Mouse (Mus musculus) myocyte (in vitro differentiated cells): ENCODE results near the gene Ccr9. TPM values are rescaled to one million over a fixed set of nuclear protein-coding genes. Genes with fewer than 3 reads are reported as not detected.
"Not testable (repeated sequence)": the region's sequence is repeated elsewhere in the genome, so short reads cannot be mapped to it uniquely, and the experiment has no call there.

Experiments used
- H3K27me3 ChIP-seq: one replicate; pipeline ENCODE4 v1.6.1; 2011; ENCODE audit not compliant: control insufficient read depth, insufficient read depth, insufficient read length
- H3K36me3 ChIP-seq: one replicate; pipeline ENCODE4 v1.6.1; 2011; ENCODE audit not compliant: control insufficient read depth, insufficient read depth
- H3K4me2 ChIP-seq: one replicate; pipeline ENCODE4 v1.6.1; 2011; ENCODE audit warnings: low read depth, control low read depth
- H3K4me3 ChIP-seq: one replicate; pipeline ENCODE4 v1.5.1; 2011; ENCODE audit warnings: mild to moderate bottlenecking, control low read depth, moderate library complexity
- H3K79me2 ChIP-seq: one replicate; pipeline ENCODE4 v1.6.1; 2011; ENCODE audit not compliant: control insufficient read depth, insufficient read depth
- H3ac ChIP-seq: one replicate; pipeline ENCODE4 v1.6.1; 2011; ENCODE audit not compliant: control insufficient read depth, insufficient read length
- CEBPB ChIP-seq: IDR thresholded peaks from 2 replicates; pipeline ENCODE4 v1.6.1; 2011; ENCODE audit warnings: mild to moderate bottlenecking, moderate library complexity; ENCODE audit not compliant: poor library complexity, insufficient read depth, severe bottlenecking
- E2F4 ChIP-seq: IDR thresholded peaks from one replicate; pipeline ENCODE4 v1.6.1; 2011; ENCODE audit warnings: mild to moderate bottlenecking, control low read depth, moderate library complexity; ENCODE audit not compliant: insufficient read depth
- MAX ChIP-seq: IDR thresholded peaks from one replicate; pipeline ENCODE4 v1.6.1; 2011; ENCODE audit warnings: low read depth, mild to moderate bottlenecking, control low read depth
- MYOD1 ChIP-seq, 3 experiments: IDR thresholded peaks; one replicate each; pipeline ENCODE4 v1.6.1; 2011; ENCODE audit warnings: control low read depth in 2 of 3, low read depth in 2 of 3, mild to moderate bottlenecking in 2 of 3, moderate library complexity in 1 of 3; ENCODE audit not compliant: insufficient read length in 2 of 3, control insufficient read depth in 1 of 3
- MYOG ChIP-seq, 3 experiments: IDR thresholded peaks; one replicate each; pipeline ENCODE4 v1.6.1; 2011; ENCODE audit warnings: control low read depth in 2 of 3, low read depth in 2 of 3, mild to moderate bottlenecking in 2 of 3; ENCODE audit not compliant: insufficient read length in 2 of 3, control insufficient read depth in 1 of 3, insufficient read depth in 1 of 3
- POLR2A ChIP-seq: IDR thresholded peaks from one replicate; pipeline ENCODE4 v1.6.1; 2011; ENCODE audit warnings: low read depth, mild to moderate bottlenecking, control low read depth, moderate library complexity; ENCODE audit not compliant: insufficient read length
- POLR2AphosphoS2 ChIP-seq: IDR thresholded peaks from one replicate; pipeline ENCODE4 v1.6.1; 2011; ENCODE audit warnings: low read depth, control low read depth; ENCODE audit not compliant: insufficient read length
- REST ChIP-seq: IDR thresholded peaks from one replicate; pipeline ENCODE4 v1.6.1; 2011; ENCODE audit warnings: mild to moderate bottlenecking, control low read depth, moderate library complexity; ENCODE audit not compliant: insufficient read depth, insufficient read length
- SRF ChIP-seq: IDR thresholded peaks from one replicate; pipeline ENCODE4 v1.6.1; 2011; ENCODE audit warnings: low read depth; ENCODE audit not compliant: control insufficient read depth, insufficient read length
- TCF12 ChIP-seq: IDR thresholded peaks from one replicate; pipeline ENCODE4 v1.6.1; 2011; ENCODE audit warnings: mild to moderate bottlenecking, control low read depth; ENCODE audit not compliant: poor library complexity, insufficient read depth, severe bottlenecking
- TCF3 ChIP-seq: IDR thresholded peaks from one replicate; pipeline ENCODE4 v1.6.1; 2011; ENCODE audit warnings: low read depth, control low read depth; ENCODE audit not compliant: insufficient read length
- USF1 ChIP-seq: IDR thresholded peaks from one replicate; pipeline ENCODE4 v1.6.1; 2011; ENCODE audit warnings: low read depth, mild to moderate bottlenecking, control low read depth, moderate library complexity
- polyA plus RNA-seq: library from polyadenylated mRNA; unstranded; fragments of >200 nt; fragmentation: generic; extraction: Trizol; gene quantifications from one replicate; pipeline ENCODE4 v1.2.1, GENCODE M21; 2012; ENCODE audit warnings: missing spikeins

Ccr9 gene
- polyA plus RNA-seq, 1 experiment = 0.06 TPM

- no peak overlapping the region for H3K4me3 ChIP-seq
These were observed 62.6 kb downstream of the Ccr9 start for GRCm38 (mm10) chr9:123740799-123741198.

GRCm38 (mm10) chr9:123749687-123750086 is 71.4 kb downstream of the Ccr9 start:
- not testable (repeated sequence) for H3K27me3 ChIP-seq, H3K4me3 ChIP-seq, H3K4me2 ChIP-seq, H3K36me3 ChIP-seq, H3ac ChIP-seq, H3K79me2 ChIP-seq

More at GRCm38 (mm10) chr9:123740799-123741198, 62.6 kb downstream of the Ccr9 start:
- H3K79me2 ChIP-seq = no peaks in the 10 kb centered on the region
- H3K4me2 ChIP-seq = no peak overlapping the region
- H3K36me3 ChIP-seq = no peaks in the 10 kb centered on the region
- no peak overlapping the region for H3ac ChIP-seq
- H3K27me3 ChIP-seq = no peaks in the 10 kb centered on the region
- no peak for TF ChIP-seq MAX
- no peak for TF ChIP-seq POLR2AphosphoS2
- TF ChIP-seq SRF = no peak
- no peak for TF ChIP-seq MYOD1 (IDR thresholded peaks at IDR 0.05; ENCODE audit: control insufficient read depth in 1 of 3, insufficient read length in 2 of 3, low read depth in 2 of 3)
- no peak for TF ChIP-seq USF1
- no peak for TF ChIP-seq MYOG (IDR thresholded peaks at IDR 0.05; ENCODE audit: control insufficient read depth in 1 of 3, insufficient read depth in 1 of 3, insufficient read length in 2 of 3, low read depth in 2 of 3)
- TF ChIP-seq POLR2A = no peak
- no peak for TF ChIP-seq REST
- TF ChIP-seq TCF3 = no peak
- no peak for TF ChIP-seq E2F4
- TF ChIP-seq TCF12 = no peak
- TF ChIP-seq CEBPB = no peak

DNA sequence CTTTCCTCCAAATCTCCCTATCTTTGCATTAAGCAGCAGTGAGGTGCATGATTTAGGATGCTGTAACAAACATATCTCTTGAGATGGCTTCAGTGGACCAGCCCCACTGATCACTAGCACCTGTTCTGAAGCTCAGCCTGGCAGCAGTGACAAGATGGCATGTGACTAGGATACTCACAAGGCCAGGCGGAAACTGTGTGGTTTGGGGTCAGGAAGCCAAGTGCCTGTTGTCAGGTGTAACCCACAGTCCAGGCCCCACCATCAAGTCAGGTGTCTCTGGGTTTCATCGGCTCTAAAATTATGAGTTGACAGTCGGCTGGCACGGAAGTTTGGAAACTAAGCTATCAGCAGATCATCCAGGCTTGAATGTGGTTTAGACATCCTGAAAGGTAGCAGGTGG is 76.1 kb downstream of the Ccr9 start:
- no peak overlapping the region for H3K4me2 ChIP-seq
- no peaks in the 10 kb centered on the region for H3K36me3 ChIP-seq
- H3ac ChIP-seq = no peak overlapping the region
- no peaks in the 10 kb centered on the region for H3K79me2 ChIP-seq
- no peaks in the 10 kb centered on the region for H3K27me3 ChIP-seq
- TF ChIP-seq TCF12 (peak; percentile 9), MAX (no peak), MYOG (IDR thresholded peaks at IDR 0.05; ENCODE audit: control insufficient read depth in 1 of 3, insufficient read depth in 1 of 3, insufficient read length in 2 of 3, low read depth in 2 of 3) (peak in 1 of 3 experiments; percentile 80), POLR2AphosphoS2 (no peak), SRF (no peak), MYOD1 (IDR thresholded peaks at IDR 0.05; ENCODE audit: control insufficient read depth in 1 of 3, insufficient read length in 2 of 3, low read depth in 2 of 3) (peak in 2 of 3 experiments; percentile 61 to 93)
- no peak overlapping the region for H3K4me3 ChIP-seq

DNA sequence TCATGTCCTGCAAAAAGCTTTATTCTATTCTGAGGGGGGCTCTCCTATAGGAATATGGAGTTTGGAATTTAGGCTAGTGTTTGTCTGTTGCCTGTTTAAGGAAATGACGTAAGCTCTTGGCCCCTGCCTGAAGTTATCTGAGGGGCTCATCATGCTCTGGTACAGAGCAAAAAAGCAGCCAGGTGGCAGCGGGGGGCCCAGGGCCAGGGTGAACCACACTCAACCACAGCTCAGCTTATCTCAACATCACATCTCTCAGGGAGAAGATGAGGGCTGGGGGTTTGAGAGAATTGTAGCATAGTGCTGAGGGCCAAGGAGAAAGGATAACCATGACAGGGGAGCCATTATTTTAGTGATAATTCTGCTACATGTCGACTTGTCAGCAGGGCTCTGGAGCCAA is 78.5 kb downstream of the Ccr9 start:
- no peaks in the 10 kb centered on the region for H3K27me3 ChIP-seq
- H3K4me3 ChIP-seq = no peak overlapping the region
- H3K36me3 ChIP-seq = no peaks in the 10 kb centered on the region
- no peaks in the 10 kb centered on the region for H3K79me2 ChIP-seq
- TF ChIP-seq REST (no peak), MYOG (IDR thresholded peaks at IDR 0.05; ENCODE audit: control insufficient read depth in 1 of 3, insufficient read depth in 1 of 3, insufficient read length in 2 of 3, low read depth in 2 of 3) (no peak), CEBPB (no peak), MAX (no peak), POLR2A (no peak), MYOD1 (IDR thresholded peaks at IDR 0.05; ENCODE audit: control insufficient read depth in 1 of 3, insufficient read length in 2 of 3, low read depth in 2 of 3) (no peak), E2F4 (no peak), SRF (no peak), TCF3 (no peak), POLR2AphosphoS2 (no peak), USF1 (no peak), TCF12 (no peak)
- H3K4me2 ChIP-seq = no peak overlapping the region
- H3ac ChIP-seq = no peak overlapping the region

DNA sequence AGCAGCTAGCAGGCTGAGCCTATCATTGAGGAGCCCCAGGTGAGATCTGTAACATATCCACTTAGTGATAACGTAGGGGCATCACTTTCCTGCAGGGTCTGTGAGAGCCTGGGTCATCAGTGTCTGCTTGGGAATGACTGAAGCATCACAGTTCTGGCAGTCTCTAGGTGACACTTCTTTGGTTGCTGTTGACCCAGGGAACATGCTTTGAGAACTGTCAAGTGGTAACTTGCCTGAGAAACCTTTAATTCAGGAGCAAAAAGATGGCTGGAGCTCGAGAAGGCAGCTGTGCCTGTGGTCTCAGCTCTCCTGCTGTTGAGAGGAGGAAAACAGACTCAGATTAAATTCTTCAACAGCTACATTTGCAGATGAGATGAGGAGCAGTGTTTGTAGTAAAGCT is 79.1 kb downstream of the Ccr9 start:
- Histone ChIP-seq H3K79me2 (no peaks in the 10 kb centered on the region), H3ac (no peak overlapping the region), H3K4me3 (no peak overlapping the region), H3K27me3 (no peaks in the 10 kb centered on the region), H3K36me3 (no peaks in the 10 kb centered on the region), H3K4me2 (no peak overlapping the region)
- TF ChIP-seq TCF12 = no peak
- TF ChIP-seq USF1 = no peak
- TF ChIP-seq POLR2AphosphoS2 = no peak
- TF ChIP-seq MYOG (IDR thresholded peaks at IDR 0.05; ENCODE audit: control insufficient read depth in 1 of 3, insufficient read depth in 1 of 3, insufficient read length in 2 of 3, low read depth in 2 of 3) = no peak
- TF ChIP-seq MYOD1 (IDR thresholded peaks at IDR 0.05; ENCODE audit: control insufficient read depth in 1 of 3, insufficient read length in 2 of 3, low read depth in 2 of 3) = no peak
- TF ChIP-seq MAX = no peak
- TF ChIP-seq CEBPB = no peak
- no peak for TF ChIP-seq SRF
- TF ChIP-seq REST = no peak
- no peak for TF ChIP-seq TCF3
- TF ChIP-seq POLR2A = no peak
- no peak for TF ChIP-seq E2F4
